ENCODE assay signal across 8 mouse cellular contexts in the genomic region with DNA sequence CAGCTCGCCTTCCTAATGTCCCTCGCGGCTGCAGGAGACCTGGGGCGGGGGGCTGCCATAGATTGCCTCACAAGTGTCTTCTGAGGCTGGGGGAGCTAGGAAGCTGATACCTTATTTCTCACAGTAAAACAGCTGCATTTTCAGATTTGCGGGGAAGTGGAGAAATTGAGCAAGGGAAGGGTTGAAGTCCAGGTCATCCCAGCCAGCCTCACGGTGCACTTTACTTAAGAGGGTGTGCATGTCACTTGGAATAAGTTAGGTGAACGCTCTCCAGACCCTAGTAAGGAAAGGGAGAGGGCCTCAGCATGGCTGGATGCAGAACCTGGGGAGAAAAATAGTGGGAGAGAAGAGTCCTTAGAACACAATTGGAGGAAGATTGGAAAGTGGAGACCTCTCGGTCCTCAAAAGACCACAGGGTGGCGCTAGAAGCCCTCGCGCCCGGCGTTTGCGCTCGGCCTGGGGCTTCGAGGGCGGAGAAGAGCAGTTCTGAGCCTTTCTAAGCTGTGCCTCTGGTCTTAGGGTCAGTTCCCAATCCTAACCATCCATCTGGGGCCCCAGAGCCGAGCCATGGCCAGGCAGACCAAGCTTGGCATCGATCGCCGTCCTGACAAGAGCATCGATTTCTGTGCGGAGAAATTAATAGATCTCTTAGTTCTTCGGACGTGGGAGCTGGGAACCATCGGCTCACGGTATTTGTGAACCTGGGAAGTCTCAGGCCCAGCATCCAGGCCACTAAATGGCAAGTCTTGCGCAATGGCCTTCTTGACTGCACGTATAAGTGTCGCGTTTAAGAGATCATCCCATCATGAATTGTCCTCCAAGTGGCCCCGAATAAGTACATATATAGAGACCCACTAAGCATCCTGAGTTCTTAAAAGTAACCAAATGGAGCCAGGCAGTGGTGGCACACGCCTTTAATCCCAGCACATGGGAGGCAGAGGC. TPM values are rescaled to one million over a fixed set of nuclear protein-coding genes. Genes with fewer than 3 reads are reported as not detected.
DNase-seq lines count a peak whose midpoint lies in the region; ATAC-seq lines count a peak whose summit lies in the region.

No protein-coding gene starts in this region.

- peaks cover 13% of the 10 kb centered on the region for H3K4me1 ChIP-seq in forebrain, embryonic 16.5 days (replicated peaks; ENCODE audit: control insufficient read depth, insufficient read depth, low read length)
- H3K4me1 ChIP-seq in hindbrain, embryonic 12.5 days = peaks cover 37% of the 10 kb centered on the region

- ATAC-seq in forebrain, embryonic 16.5 days = peak; percentile 36; the same call in 1 of the 2 replicates
- ATAC-seq in hindbrain, embryonic 12.5 days (ENCODE audit: low FRiP score) = no peak
- peak; percentile 43; the same call in 1 of the 2 replicates for ATAC-seq in megakaryocyte, adult 5-6 weeks (ENCODE audit: poor library complexity, severe bottlenecking)

- H3K9me3 ChIP-seq in forebrain, embryonic 16.5 days (ENCODE audit: control insufficient read depth, low read length) = no peaks in the 10 kb centered on the region
- H3K9me3 ChIP-seq in hindbrain, embryonic 12.5 days (replicated peaks) = no peaks in the 10 kb centered on the region

- peak overlapping the region; percentile 32 for H3K4me3 ChIP-seq in forebrain, embryonic 16.5 days (replicated peaks; ENCODE audit: low read length)
- H3K4me3 ChIP-seq in hindbrain, embryonic 12.5 days = peak overlapping the region; percentile 36

- WGBS in forebrain, embryonic 16.5 days = 13% methylated on average over 33 of the region's 33 CpGs
- WGBS in hindbrain, embryonic 12.5 days = 14% methylated on average over 33 of the region's 33 CpGs

- peak overlapping the region; percentile 52 for H3K4me2 ChIP-seq in forebrain, embryonic 16.5 days (ENCODE audit: low read length)
- peak overlapping the region; percentile 49 for H3K4me2 ChIP-seq in hindbrain, embryonic 12.5 days (replicated peaks)

- intact Hi-C loops in left cerebral cortex, postnatal 10 days (cut with DNase I) = no loop called here

- H3K36me3 ChIP-seq in forebrain, embryonic 16.5 days (ENCODE audit: control insufficient read depth, insufficient read depth) = no peaks in the 10 kb centered on the region
- H3K36me3 ChIP-seq in hindbrain, embryonic 12.5 days = no peaks in the 10 kb centered on the region

- 0 out of 2 replicates have a peak overlapping the region, but pooled peaks have one; percentile 3 for H3K9ac ChIP-seq in forebrain, embryonic 16.5 days (replicated peaks; ENCODE audit: low read depth, low read length)
- H3K9ac ChIP-seq in hindbrain, embryonic 12.5 days = peak overlapping the region; percentile 40

- H3K27ac ChIP-seq in forebrain, embryonic 16.5 days (ENCODE audit: low read length) = no peak overlapping the region
- no peak overlapping the region for H3K27ac ChIP-seq in hindbrain, embryonic 12.5 days

- peak; percentile 56 to 79 for DNase-seq in heart, adult 18-20 months
- no peak for DNase-seq in heart, adult 11 months
- DNase-seq in cerebellum, adult 18-20 months = peak; percentile 36 to 56
- peak; percentile 11 to 71 for DNase-seq in left cerebral cortex, postnatal 10 days (ENCODE audit: extremely low spot score in 1 of 2, low spot score in 2 of 2)
- DNase-seq in right cerebral cortex, postnatal 25 days = peak; percentile 15

- H3K27me3 ChIP-seq in forebrain, embryonic 16.5 days (replicated peaks; ENCODE audit: control insufficient read depth, insufficient read depth, low read length) = peaks cover 64% of the 10 kb centered on the region
- H3K27me3 ChIP-seq in hindbrain, embryonic 12.5 days = peaks cover 99% of the 10 kb centered on the region

RNA-seq across cellular contexts. Expression of a gene that starts 0.6 kb away (rescaled TPM):
- under 1 TPM in 1 of 2 experiments, not detected in 1; 0.57 TPM for total RNA-seq in heart, adult 18-20 months (2021)
- 1.1 and 2.1 TPM in 2 replicates for polyA plus RNA-seq in forebrain, embryonic 16.5 days (2015; fragmentation: Nextera tagmentation; extraction: Ambion mirVana)
- polyA plus RNA-seq in hindbrain, embryonic 12.5 days (2016; fragmentation: Nextera tagmentation; extraction: Ambion mirVana) = 19.3 and 24.0 TPM in 2 replicates
- under 1 TPM; 0.34 to 0.62 TPM for total RNA-seq in left cerebral cortex, postnatal 10 days (2021)
- total RNA-seq in megakaryocyte, adult 5-6 weeks (2015) = not detected in 2 replicates
- not detected in 2 replicates for total RNA-seq in megakaryocyte, adult 5-6 weeks (2017)

RNA-seq across cellular contexts. Expression of a gene that starts 1.1 kb away (rescaled TPM):
- under 1 TPM in 1 of 2 experiments, not detected in 1; 0.10 TPM for total RNA-seq in heart, adult 18-20 months (2021)
- 0.52 and 0.57 TPM in 2 replicates for polyA plus RNA-seq in forebrain, embryonic 16.5 days (2015; fragmentation: Nextera tagmentation; extraction: Ambion mirVana)
- 1.2 and 1.7 TPM in 2 replicates for polyA plus RNA-seq in hindbrain, embryonic 12.5 days (2016; fragmentation: Nextera tagmentation; extraction: Ambion mirVana)
- under 1 TPM; 0.30 to 0.39 TPM for total RNA-seq in left cerebral cortex, postnatal 10 days (2021)
- total RNA-seq in megakaryocyte, adult 5-6 weeks (2015) = not detected in 2 replicates
- not detected in 2 replicates for total RNA-seq in megakaryocyte, adult 5-6 weeks (2017)

RNA-seq across cellular contexts. Expression of a gene that starts 28.5 kb away (rescaled TPM):
- total RNA-seq in heart, adult 18-20 months (2021) = 10 to 100 TPM; 14.0 to 15.6 TPM
- polyA plus RNA-seq in forebrain, embryonic 16.5 days (2015; fragmentation: Nextera tagmentation; extraction: Ambion mirVana) = 6.9 and 7.4 TPM in 2 replicates
- polyA plus RNA-seq in hindbrain, embryonic 12.5 days (2016; fragmentation: Nextera tagmentation; extraction: Ambion mirVana) = 13.1 and 13.2 TPM in 2 replicates
- 1 to 10 TPM; 7.6 TPM for total RNA-seq in left cerebral cortex, postnatal 10 days (2021)
- total RNA-seq in megakaryocyte, adult 5-6 weeks (2015) = 1.9 and 4.8 TPM in 2 replicates
- 0.77 and 2.6 TPM in 2 replicates for total RNA-seq in megakaryocyte, adult 5-6 weeks (2017)

RNA-seq across cellular contexts. Expression of a gene that starts 47.2 kb away (rescaled TPM):
- under 1 TPM; 0.10 to 0.28 TPM for total RNA-seq in heart, adult 18-20 months (2021)
- polyA plus RNA-seq in forebrain, embryonic 16.5 days (2015; fragmentation: Nextera tagmentation; extraction: Ambion mirVana) = 0.71 and 0.92 TPM in 2 replicates
- 0.90 and 1.2 TPM in 2 replicates for polyA plus RNA-seq in hindbrain, embryonic 12.5 days (2016; fragmentation: Nextera tagmentation; extraction: Ambion mirVana)
- under 1 TPM; 0.10 to 0.64 TPM for total RNA-seq in left cerebral cortex, postnatal 10 days (2021)
- total RNA-seq in megakaryocyte, adult 5-6 weeks (2015) = not detected in 2 replicates
- total RNA-seq in megakaryocyte, adult 5-6 weeks (2017) = 0.04 TPM in 1 of 2 replicates, not detected in the other

RNA-seq across cellular contexts. Expression of a gene that starts 50.9 kb away (rescaled TPM):
- 1 to 10 TPM in 1 of 2 experiments, under 1 TPM in 1; 0.17 to 1.2 TPM for total RNA-seq in heart, adult 18-20 months (2021)
- polyA plus RNA-seq in forebrain, embryonic 16.5 days (2015; fragmentation: Nextera tagmentation; extraction: Ambion mirVana) = not detected in 2 replicates
- not detected in 2 replicates for polyA plus RNA-seq in hindbrain, embryonic 12.5 days (2016; fragmentation: Nextera tagmentation; extraction: Ambion mirVana)
- total RNA-seq in left cerebral cortex, postnatal 10 days (2021) = not detected
- total RNA-seq in megakaryocyte, adult 5-6 weeks (2015) = 1.9 and 2.7 TPM in 2 replicates
- 0.70 and 1.4 TPM in 2 replicates for total RNA-seq in megakaryocyte, adult 5-6 weeks (2017)
